Comparison of ENCODE assay signal across 27 mouse cellular contexts in genomic region chr16:53598140-53598539, GRCm38 (mm10).
"Had no signal": no experiment of that assay in that cellular context is flagged by ENCODE, and none has a peak within 500 bp of the region (broad histone marks: within the 10 kb centered on the region; RNA-seq: fewer than 3 reads in every experiment).

No protein-coding gene starts in this region.

- H3K27me3 ChIP-seq: embryonic facial prominence, embryonic 12.5 days; embryonic facial prominence, embryonic 13.5 days; embryonic facial prominence, embryonic 15.5 days; forebrain, embryonic 12.5 days; forebrain, embryonic 13.5 days; forebrain, embryonic 15.5 days had no signal

- H3K27ac ChIP-seq: embryonic facial prominence, embryonic 10.5 days; embryonic facial prominence, embryonic 12.5 days; embryonic facial prominence, embryonic 13.5 days; embryonic facial prominence, embryonic 15.5 days; forebrain, embryonic 10.5 days; forebrain, embryonic 12.5 days; forebrain, embryonic 13.5 days; forebrain, embryonic 15.5 days; gastrocnemius, adult 2 months; heart, adult 2 months; heart, embryonic 10.5 days had no signal

- H3K9me3 ChIP-seq: embryonic facial prominence, embryonic 10.5 days; embryonic facial prominence, embryonic 12.5 days; embryonic facial prominence, embryonic 13.5 days; embryonic facial prominence, embryonic 15.5 days; forebrain, embryonic 10.5 days; forebrain, embryonic 12.5 days; forebrain, embryonic 13.5 days; forebrain, embryonic 15.5 days; heart, embryonic 10.5 days had no signal

- H3K4me1 ChIP-seq: embryonic facial prominence, embryonic 10.5 days; embryonic facial prominence, embryonic 12.5 days; embryonic facial prominence, embryonic 13.5 days; embryonic facial prominence, embryonic 15.5 days; forebrain, embryonic 10.5 days; forebrain, embryonic 12.5 days; forebrain, embryonic 13.5 days; forebrain, embryonic 15.5 days; heart, embryonic 10.5 days had no signal

- ATAC-seq: forebrain, embryonic 13.5 days; forebrain, embryonic 14.5 days; forebrain, embryonic 15.5 days; forebrain, embryonic 16.5 days; forebrain, postnatal 0 days had no signal

- H3K36me3 ChIP-seq: embryonic facial prominence, embryonic 10.5 days; embryonic facial prominence, embryonic 12.5 days; embryonic facial prominence, embryonic 13.5 days; embryonic facial prominence, embryonic 15.5 days; forebrain, embryonic 10.5 days; forebrain, embryonic 12.5 days; forebrain, embryonic 15.5 days; heart, embryonic 10.5 days had no signal

- DNase-seq: cerebellum, adult 9-11 months; cerebellum, postnatal 10 days; cerebellum, postnatal 14 days; cerebellum, postnatal 25 days; cerebellum, postnatal 36 days; embryo, embryonic 11 days; forebrain, postnatal 0 days; gastrocnemius, adult 2 months; gastrocnemius, postnatal 10 days; gastrocnemius, postnatal 14 days; gastrocnemius, postnatal 25 days; gastrocnemius, postnatal 36 days; heart, adult 11 months; heart, adult 18-20 months; heart, adult 2 months had no signal

- H3K4me3 ChIP-seq: embryonic facial prominence, embryonic 10.5 days; embryonic facial prominence, embryonic 12.5 days; embryonic facial prominence, embryonic 13.5 days; embryonic facial prominence, embryonic 15.5 days; erythroblast, embryonic 14.5 days; forebrain, embryonic 10.5 days; forebrain, embryonic 12.5 days; forebrain, embryonic 13.5 days; forebrain, embryonic 15.5 days; gastrocnemius, adult 2 months; heart, adult 2 months; heart, embryonic 10.5 days had no signal

- H3K9ac ChIP-seq: embryonic facial prominence, embryonic 12.5 days; embryonic facial prominence, embryonic 13.5 days; embryonic facial prominence, embryonic 15.5 days; forebrain, embryonic 12.5 days; forebrain, embryonic 13.5 days; forebrain, embryonic 15.5 days; forebrain, postnatal 0 days had no signal

- H3K4me2 ChIP-seq: embryonic facial prominence, embryonic 12.5 days; embryonic facial prominence, embryonic 13.5 days; embryonic facial prominence, embryonic 15.5 days; forebrain, embryonic 12.5 days; forebrain, embryonic 13.5 days; forebrain, embryonic 15.5 days had no signal
